Mouse (Mus musculus) mouse embryonic stem cell (cell line): ENCODE data around the gene Mtch2.

ENCODE experiments used
- in situ Hi-C, 2 experiments: fragments of 300-500 bp; cut with MboI; formaldehyde crosslinking; loops; 1 replicate in 1 of 2; 3 replicates in 1 of 2; pipeline ENCODE4 v1.14.3; 2019 to 2020; ENCODE audit warnings: low sequenced_read_pairs in 2 of 2, low pct_unique_long_range_greater_than_20kb in 1 of 2, mixed read lengths in 1 of 2; ENCODE audit not compliant: unreplicated experiment in 1 of 2

Mtch2 gene

GRCm38 (mm10) chr2:90847681-90848050, 711 bp downstream of the Mtch2 start:
- in situ Hi-C loops = no loop called here

GRCm38 (mm10) chr2:90848331-90848730, 1.4 kb downstream of the Mtch2 start:
- in situ Hi-C loops = no loop called here

- in situ Hi-C loops = no loop called here
Observed at GRCm38 (mm10) chr2:90850401-90850800, 3.4 kb downstream of the Mtch2 start.

GRCm38 (mm10) chr2:90861486-90861885, 14.5 kb downstream of the Mtch2 start:
- in situ Hi-C loops = no loop called here

- in situ Hi-C loops = no loop called here
Observed at GRCm38 (mm10) chr2:90864184-90864583, 17.2 kb downstream of the Mtch2 start.

GRCm38 (mm10) chr2:90866524-90866923, 19.6 kb downstream of the Mtch2 start:
- in situ Hi-C loops = no loop called here

GRCm38 (mm10) chr2:90870136-90870601, 23.2 kb downstream of the Mtch2 start:
- in situ Hi-C loops = no loop called here

- in situ Hi-C loops = no loop called here
Observed at GRCm38 (mm10) chr2:90871180-90871961, 24.4 kb downstream of the Mtch2 start.

- in situ Hi-C loops = no loop called here
Observed at GRCm38 (mm10) chr2:90874025-90874424, 27.1 kb downstream of the Mtch2 start.

- in situ Hi-C loops = no loop called here
Observed at GRCm38 (mm10) chr2:90875239-90875638, 28.3 kb downstream of the Mtch2 start.

GRCm38 (mm10) chr2:90877584-90878259, 30.8 kb downstream of the Mtch2 start:
- in situ Hi-C loops = no loop called here

GRCm38 (mm10) chr2:90879419-90879818, 32.5 kb downstream of the Mtch2 start:
- in situ Hi-C loops = no loop called here

GRCm38 (mm10) chr2:90880144-90880785, 33.3 kb downstream of the Mtch2 start:
- in situ Hi-C loops = no loop called here

GRCm38 (mm10) chr2:90881824-90882223, 34.9 kb downstream of the Mtch2 start:
- in situ Hi-C loops = no loop called here

- in situ Hi-C loops = no loop called here
Observed at GRCm38 (mm10) chr2:90885218-90886041, 38.5 kb downstream of the Mtch2 start, which contains the start of gene C1qtnf4. Gene C1qtnf4, plus strand, starts transcription at chr2:90885860.

GRCm38 (mm10) chr2:90886436-90886835, 39.5 kb downstream of the Mtch2 start:
- in situ Hi-C loops = no loop called here

GRCm38 (mm10) chr2:90887627-90888026, 40.7 kb downstream of the Mtch2 start:
- in situ Hi-C loops = no loop called here
